ENCODE assay signal across 8 mouse cellular contexts in genomic region chr8:3278934-3279720, GRCm38 (mm10). TPM values are rescaled to one million over a fixed set of nuclear protein-coding genes. Genes with fewer than 3 reads are reported as not detected.
A peak's percentile ranks its signal among the peaks of the same experiment; 100 is the strongest.
DNase-seq lines count a peak whose midpoint lies in the region; ATAC-seq and TF ChIP-seq lines count a peak whose summit lies in the region.

Insr (minus strand) TSS chr8:3279617.

- peak within 1 kb of the TSS; percentile 90 for H3K4me2 ChIP-seq in heart, embryonic 11.5 days
- H3K4me2 ChIP-seq in kidney, embryonic 15.5 days, result peak within 1 kb of the TSS; percentile 78
- peak within 1 kb of the TSS; percentile 63 for H3K4me2 ChIP-seq in limb, embryonic 15.5 days
- peak within 1 kb of the TSS; percentile 76 for H3K4me2 ChIP-seq in midbrain, postnatal 0 days (ENCODE audit: low read depth, low read length, poor library complexity, severe bottlenecking)

- DNase-seq in CD4-positive helper T cell, adult 2 months (ENCODE audit: low read depth, low spot score), result peak; percentile 91
- peak; percentile 72 for DNase-seq in brain, embryonic 18.5 days (ENCODE audit: low read depth, low spot score)
- DNase-seq in midbrain, postnatal 0 days (ENCODE audit: low spot score), result peak; percentile 93
- DNase-seq in spleen, postnatal 10 days (ENCODE audit: low spot score in 2 of 2), result peak; percentile 81 to 94

- peak within 1 kb of the TSS; percentile 95 for H3K4me3 ChIP-seq in erythroblast, embryonic 14.5 days (replicated peaks)
- H3K4me3 ChIP-seq in heart, embryonic 11.5 days (ENCODE audit: low read depth, low read length), result peak within 1 kb of the TSS; percentile 93
- H3K4me3 ChIP-seq in kidney, embryonic 15.5 days (replicated peaks), result peak within 1 kb of the TSS; percentile 84
- peak within 1 kb of the TSS; percentile 94 for H3K4me3 ChIP-seq in limb, embryonic 15.5 days
- H3K4me3 ChIP-seq in midbrain, postnatal 0 days (ENCODE audit: low read depth, low read length), result peak within 1 kb of the TSS; percentile 67

- no peaks in the 10 kb centered on the region for H3K9me3 ChIP-seq in erythroblast, embryonic 14.5 days (ENCODE audit: control insufficient read depth, low read length)
- H3K9me3 ChIP-seq in heart, embryonic 11.5 days (replicated peaks; ENCODE audit: control insufficient read depth, low read length), result no peaks in the 10 kb centered on the region
- H3K9me3 ChIP-seq in kidney, embryonic 15.5 days (replicated peaks), result no peaks in the 10 kb centered on the region
- H3K9me3 ChIP-seq in limb, embryonic 15.5 days, result no peaks in the 10 kb centered on the region
- H3K9me3 ChIP-seq in midbrain, postnatal 0 days (ENCODE audit: low read length), result no peaks in the 10 kb centered on the region

- under 1% methylated on average over 55 of the region's 61 CpGs for WGBS in heart, embryonic 11.5 days (ENCODE audit: insufficient replicate concordance)
- WGBS in kidney, embryonic 15.5 days, result under 1% methylated on average over 59 of the region's 61 CpGs
- WGBS in limb, embryonic 15.5 days, result under 1% methylated on average over 61 of the region's 61 CpGs
- WGBS in midbrain, postnatal 0 days, result 0% methylated on average over 47 of the region's 61 CpGs

- peak within 1 kb of the TSS; percentile 80 for H3K27ac ChIP-seq in heart, embryonic 11.5 days (ENCODE audit: low read depth, low read length)
- peak within 1 kb of the TSS; percentile 79 for H3K27ac ChIP-seq in kidney, embryonic 15.5 days
- H3K27ac ChIP-seq in limb, embryonic 15.5 days, result peak within 1 kb of the TSS; percentile 72
- peak within 1 kb of the TSS; percentile 65 for H3K27ac ChIP-seq in midbrain, postnatal 0 days (ENCODE audit: low read depth, low read length)

- H3K36me3 ChIP-seq in erythroblast, embryonic 14.5 days (ENCODE audit: control insufficient read depth), result peaks cover 11% of the 10 kb centered on the region
- no peaks in the 10 kb centered on the region for H3K36me3 ChIP-seq in heart, embryonic 11.5 days (ENCODE audit: control insufficient read depth, insufficient read depth, low read length)
- no peaks in the 10 kb centered on the region for H3K36me3 ChIP-seq in kidney, embryonic 15.5 days
- H3K36me3 ChIP-seq in limb, embryonic 15.5 days, result 0 out of 2 replicates have a peak, but pooled peaks cover 4% of the 10 kb centered on the region
- H3K36me3 ChIP-seq in midbrain, postnatal 0 days (ENCODE audit: insufficient read depth, low read length), result no peaks in the 10 kb centered on the region

- peaks cover 41% of the 10 kb centered on the region for H3K4me1 ChIP-seq in erythroblast, embryonic 14.5 days (ENCODE audit: control insufficient read depth)
- peaks cover 11% of the 10 kb centered on the region; the same call in 1 of the 2 replicates for H3K4me1 ChIP-seq in heart, embryonic 11.5 days (ENCODE audit: control insufficient read depth, insufficient read depth, low read length)
- H3K4me1 ChIP-seq in kidney, embryonic 15.5 days, result peaks cover 18% of the 10 kb centered on the region
- H3K4me1 ChIP-seq in limb, embryonic 15.5 days, result peaks cover 34% of the 10 kb centered on the region
- H3K4me1 ChIP-seq in midbrain, postnatal 0 days (ENCODE audit: insufficient read depth, low read length), result peaks cover 13% of the 10 kb centered on the region

- ATAC-seq in heart, embryonic 11.5 days (replicated peaks; ENCODE audit: insufficient number of reproducible peaks, low FRiP score, low TSS enrichment), result peak; percentile 93
- ATAC-seq in kidney, embryonic 15.5 days (replicated peaks; ENCODE audit: low FRiP score), result peak; percentile 95
- ATAC-seq in limb, embryonic 15.5 days (ENCODE audit: insufficient number of reproducible peaks, low FRiP score, low TSS enrichment, low read depth), result peak; percentile 85
- ATAC-seq in midbrain, postnatal 0 days (ENCODE audit: low FRiP score), result peak; percentile 96

- TF ChIP-seq CTCF in midbrain, postnatal 0 days (IDR thresholded peaks at IDR 0.05), result no peak

- H3K27me3 ChIP-seq in erythroblast, embryonic 14.5 days (ENCODE audit: control insufficient read depth), result no peaks in the 10 kb centered on the region; the same call in 1 of the 2 replicates
- H3K27me3 ChIP-seq in heart, embryonic 11.5 days (ENCODE audit: control insufficient read depth, insufficient read depth, low read length), result no peaks in the 10 kb centered on the region
- no peaks in the 10 kb centered on the region for H3K27me3 ChIP-seq in kidney, embryonic 15.5 days
- H3K27me3 ChIP-seq in limb, embryonic 15.5 days, result no peaks in the 10 kb centered on the region
- no peaks in the 10 kb centered on the region for H3K27me3 ChIP-seq in midbrain, postnatal 0 days (ENCODE audit: insufficient read depth, low read length)

- H3K9ac ChIP-seq in heart, embryonic 11.5 days (ENCODE audit: low read depth, low read length), result peak within 1 kb of the TSS; percentile 98
- H3K9ac ChIP-seq in kidney, embryonic 15.5 days, result peak within 1 kb of the TSS; percentile 87
- H3K9ac ChIP-seq in limb, embryonic 15.5 days, result peak within 1 kb of the TSS; percentile 90
- H3K9ac ChIP-seq in midbrain, postnatal 0 days (replicated peaks; ENCODE audit: low read length, poor library complexity, severe bottlenecking), result peak within 1 kb of the TSS; percentile 90

RNA-seq across cellular contexts. Expression of gene Insr, which starts in this region (rescaled TPM):
- 0.05 and 0.16 TPM in 2 replicates for polyA plus RNA-seq in erythroblast, embryonic 14.5 days (2012)
- polyA plus RNA-seq in heart, embryonic 11.5 days (2014; fragmentation: Nextera tagmentation; extraction: Ambion mirVana), result 39.2 and 45.7 TPM in 2 replicates
- polyA plus RNA-seq in kidney, embryonic 15.5 days (2015; fragmentation: Nextera tagmentation; extraction: Ambion mirVana), result 35.5 and 36.5 TPM in 2 replicates
- 36.4 and 38.0 TPM in 2 replicates for polyA plus RNA-seq in limb, embryonic 15.5 days (2015; fragmentation: Nextera tagmentation; extraction: Ambion mirVana)
- total RNA-seq in midbrain, postnatal 0 days (2014; rRNA removed), result 40.3 and 44.5 TPM in 2 replicates
- polyA plus RNA-seq in midbrain, postnatal 0 days (2015; fragmentation: Nextera tagmentation; extraction: Ambion mirVana), result 30.0 and 32.9 TPM in 2 replicates

Comparison
In these comparisons a context has a peak if more than half of its experiments do, and no peak if none do; other contexts are left out.
1. Peak in every context shown above with its lines: DNase-seq, ATAC-seq, H3K4me3 ChIP-seq and H3K27ac ChIP-seq.
2. RNA of gene Insr (polyA plus RNA-seq): 39.2 to 45.7 TPM in heart, embryonic 11.5 days, 35.5 to 36.5 TPM in kidney, embryonic 15.5 days, 36.4 to 38.0 TPM in limb, embryonic 15.5 days and 30.0 to 32.9 TPM in midbrain, postnatal 0 days; 0.05 to 0.16 TPM in erythroblast, embryonic 14.5 days; every median in the first group is over 10 times any median in the second.